Mouse (Mus musculus) spleen, adult 2 months (tissue): ENCODE measurements around the gene Spry1.

ENCODE experiments used
- CTCF ChIP-seq: fragments of 200-500 bp; IDR thresholded peaks from 2 replicates; pipeline ENCODE4 v1.5.1; 2011; ENCODE audit warnings: mild to moderate bottlenecking, inconsistent platforms; ENCODE audit not compliant: insufficient read depth, insufficient read length, insufficient replicate concordance; ENCODE audit errors: extremely low read depth
- POLR2A ChIP-seq: fragments of 200-500 bp; IDR thresholded peaks from 2 replicates; pipeline ENCODE4 v1.6.1; 2011; ENCODE audit warnings: low read depth, low read length, inconsistent platforms

- TF ChIP-seq POLR2A (no peak), CTCF (no peak)
Measured at GRCm38 (mm10) chr3:37632751-37633150, 7.0 kb upstream of the Spry1 start.
